Mouse (Mus musculus): ENCODE measurements around the gene Plekhn1.
A peak's percentile ranks its signal among the peaks of the same experiment; 100 is the strongest.

Plekhn1 gene

GRCm38 (mm10) chr4:156213134-156213533, 21.5 kb downstream of the Plekhn1 start:
- DNase-seq, result no peak

DNA sequence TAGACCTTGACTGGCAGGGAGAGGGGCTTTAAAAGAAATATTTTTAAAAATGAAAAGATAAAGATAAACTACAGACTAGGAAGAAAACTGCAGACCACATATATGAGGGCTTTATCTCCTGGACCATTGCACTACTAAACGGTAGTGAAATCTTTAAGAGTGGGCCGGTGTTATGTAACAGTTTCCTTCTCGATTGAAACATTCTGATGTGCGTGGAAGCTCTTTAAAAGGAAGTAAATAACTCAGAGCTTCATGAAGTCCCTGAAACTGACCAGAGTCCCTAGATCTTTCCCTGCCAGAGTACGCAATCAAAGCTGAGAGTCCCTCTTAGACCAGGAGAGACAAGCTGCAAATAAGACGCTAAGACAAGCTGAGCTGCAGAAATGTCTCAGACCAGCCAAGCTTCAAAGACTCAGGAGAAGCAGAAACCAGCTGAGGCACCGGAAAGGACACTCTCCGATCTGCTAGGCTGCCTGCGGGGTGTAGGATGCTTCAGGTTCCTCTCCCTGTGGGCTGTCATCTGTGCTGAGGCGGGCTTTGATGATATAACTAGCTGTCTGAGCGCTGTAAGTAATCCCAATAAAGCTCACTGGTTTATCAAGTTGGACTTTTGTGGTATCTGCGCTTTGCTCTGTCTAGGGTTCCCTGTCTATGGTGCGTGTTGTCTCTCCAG, 24.6 kb downstream of the Plekhn1 start:
- DNase-seq, result no peak

GRCm38 (mm10) chr4:156208872-156209271, 25.8 kb downstream of the Plekhn1 start:
- DNase-seq, result no peak

DNA sequence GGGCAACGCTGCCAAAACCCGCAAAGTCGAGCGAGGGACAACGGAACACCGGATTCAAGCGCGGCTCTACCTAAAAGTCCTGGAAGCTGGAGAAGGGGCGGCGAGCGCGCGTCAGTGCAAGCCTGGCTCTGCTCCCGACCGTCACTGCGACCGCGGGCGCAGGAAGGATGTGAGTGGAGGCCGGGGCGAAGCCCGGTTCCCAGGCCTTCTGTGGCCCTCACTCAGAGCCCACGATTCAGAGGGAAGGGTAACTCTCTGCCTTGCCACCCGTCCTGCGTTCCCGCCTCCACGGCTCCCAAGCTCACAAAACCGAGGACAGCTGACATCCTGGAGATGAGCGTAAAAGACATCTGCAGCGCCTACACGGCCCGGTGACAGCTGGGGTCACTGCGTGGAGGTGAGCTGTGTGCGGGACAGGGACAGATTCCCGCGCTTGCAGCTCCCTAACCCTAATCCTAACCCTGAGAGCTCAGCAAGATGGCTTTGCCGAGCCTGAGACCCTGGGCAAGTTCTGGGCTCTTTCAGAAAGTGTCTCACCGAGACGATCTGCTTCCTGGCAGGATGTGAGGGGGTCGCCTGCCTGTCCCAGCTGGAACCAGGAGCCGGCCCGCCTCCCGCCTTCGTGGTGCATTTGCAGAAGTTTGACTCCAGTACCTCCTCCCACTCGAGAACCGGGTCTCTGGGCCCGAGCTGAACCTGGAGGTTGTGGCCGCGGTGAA, 31.1 kb downstream of the Plekhn1 start:
- DNase-seq, result peak; percentile 35

DNA sequence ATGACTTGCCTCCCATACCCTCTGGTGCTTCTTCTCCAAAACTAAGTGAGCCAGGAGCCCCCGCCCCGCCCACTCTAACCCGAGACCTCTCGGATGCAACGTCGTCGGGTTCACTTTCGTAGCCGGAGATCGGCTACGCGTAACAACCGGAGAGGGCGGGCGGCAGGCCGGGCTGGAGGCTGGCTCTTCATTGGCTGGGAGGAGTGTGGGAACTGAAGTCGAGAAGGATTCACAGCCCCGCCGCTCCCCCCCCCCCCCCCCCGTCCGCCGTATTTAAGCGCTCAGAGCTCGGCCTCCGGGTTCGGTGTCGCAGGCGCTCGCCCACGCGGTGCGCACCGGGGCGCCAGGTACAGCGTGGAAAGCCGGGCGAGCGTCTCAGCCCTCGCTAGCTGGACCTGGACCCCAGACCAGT, 31.6 kb downstream of the Plekhn1 start, which contains the start of gene AW011738:
Gene AW011738, plus strand, starts transcription at position 304 of the 412 bp plus-strand sequence.
- DNase-seq, result peak; percentile 75

- peak; percentile 4 for DNase-seq
These were observed 32.2 kb downstream of the Plekhn1 start for GRCm38 (mm10) chr4:156202462-156202893.

- peak; percentile 33 for DNase-seq
These were observed 33.8 kb downstream of the Plekhn1 start, which contains the start of gene Isg15 for GRCm38 (mm10) chr4:156200623-156201475. Gene Isg15 (minus strand): TSS chr4:156200818.

GRCm38 (mm10) chr4:156197829-156198205, 36.8 kb downstream of the Plekhn1 start:
- peak; percentile 58 for DNase-seq

GRCm38 (mm10) chr4:156197131-156197828, 37.4 kb downstream of the Plekhn1 start, which contains the start of gene Agrn:
Gene Agrn (minus strand): TSS chr4:156197488.
- DNase-seq, result peak; percentile 59

GRCm38 (mm10) chr4:156195927-156196870, 38.5 kb downstream of the Plekhn1 start:
- DNase-seq, result peak; percentile 11

GRCm38 (mm10) chr4:156194346-156194745, 40.3 kb downstream of the Plekhn1 start:
- no peak for DNase-seq

GRCm38 (mm10) chr4:156193906-156194305, 40.8 kb downstream of the Plekhn1 start:
- no peak for DNase-seq

- DNase-seq, result no peak
These were observed 41.5 kb downstream of the Plekhn1 start for GRCm38 (mm10) chr4:156193200-156193590.

DNA sequence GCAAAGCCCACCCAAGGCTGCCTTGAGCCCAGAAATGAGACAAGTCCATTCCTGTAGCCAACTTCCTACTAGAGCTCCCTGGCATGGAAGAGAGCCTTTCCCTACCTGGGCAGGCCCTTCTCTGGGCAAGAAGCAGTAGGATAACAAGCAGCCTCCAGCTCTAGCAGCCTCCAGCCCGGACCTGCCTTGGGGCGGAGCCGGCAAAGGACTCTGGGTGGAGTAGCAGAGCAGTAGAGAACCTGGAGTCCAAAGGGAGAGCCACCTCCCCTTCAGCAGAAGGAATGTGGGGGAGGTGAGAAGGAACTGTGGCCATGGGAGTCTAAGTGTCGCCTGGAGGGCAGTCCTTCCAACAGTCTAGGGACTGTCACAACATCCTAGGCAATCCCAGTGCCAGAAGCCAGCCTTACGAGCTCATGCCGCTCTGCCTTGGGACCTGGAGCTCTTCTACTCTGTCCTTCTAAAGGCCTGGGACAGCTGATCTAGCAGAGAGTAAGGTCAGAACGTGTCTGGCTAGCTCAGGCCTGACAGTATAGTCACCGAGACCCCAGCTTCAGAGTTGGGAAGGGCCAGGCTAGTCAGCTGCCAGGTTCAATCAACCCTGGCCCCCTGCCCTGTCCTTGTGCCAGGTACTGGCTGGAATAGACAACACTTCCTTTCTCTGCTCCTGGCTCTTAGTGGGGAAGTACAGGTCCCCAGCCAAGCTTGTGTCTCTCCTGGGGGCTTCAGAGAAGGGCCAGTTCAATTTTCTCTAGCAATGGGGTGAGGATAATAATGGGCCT, 42.0 kb downstream of the Plekhn1 start:
- DNase-seq, result no peak

DNA sequence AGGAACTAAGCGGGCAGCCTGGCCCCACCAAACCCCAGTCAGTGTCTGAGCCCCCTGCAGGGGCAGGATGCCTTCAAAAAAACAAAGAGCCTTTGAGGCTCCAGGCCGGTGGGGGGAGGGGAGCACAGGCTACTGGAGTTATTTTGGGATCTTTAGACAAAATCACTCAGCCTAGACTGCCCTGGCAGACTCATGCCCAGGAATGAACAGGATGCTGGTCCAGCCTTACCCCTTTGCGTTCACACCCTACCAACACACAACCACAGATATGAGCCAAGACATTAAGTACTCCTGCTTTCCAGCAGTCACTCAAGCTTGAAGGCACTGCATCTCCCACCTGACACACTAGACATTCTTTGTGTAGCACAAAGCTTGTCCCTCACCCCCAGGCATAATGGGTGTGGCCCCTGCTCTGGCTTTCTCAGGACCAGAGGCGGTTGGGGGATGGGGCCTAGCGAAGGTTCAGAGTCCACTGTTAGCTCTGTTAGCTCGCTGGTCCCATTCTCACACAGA, 45.8 kb downstream of the Plekhn1 start:
- no peak for DNase-seq

GRCm38 (mm10) chr4:156188162-156188810, 46.4 kb downstream of the Plekhn1 start:
- DNase-seq, result no peak

GRCm38 (mm10) chr4:156185950-156186850, 48.5 kb downstream of the Plekhn1 start:
- DNase-seq, result peak; percentile 3

- no peak for DNase-seq
These were observed 49.2 kb downstream of the Plekhn1 start for GRCm38 (mm10) chr4:156185456-156185949.

Data from thymus, postnatal 25 days (tissue).